Mouse (Mus musculus): ENCODE data around the gene Dhrs4. TPM values are rescaled to one million over a fixed set of nuclear protein-coding genes. Genes with fewer than 3 reads are reported as not detected.
A peak's percentile ranks its signal among the peaks of the same experiment; 100 is the strongest.

The Dhrs4 gene
- total and polyA plus RNA-seq, 2 experiments from 2014 or later = 15.8 to 29.6 TPM

- no peak for TF ChIP-seq CTCF (IDR thresholded peaks at IDR 0.05; ENCODE audit: low read depth)
- H3K4me3 ChIP-seq (ENCODE audit: low read length) = no peak overlapping the region
- peaks cover 10% of the 10 kb centered on the region; the same call in 1 of the 2 replicates for H3K36me3 ChIP-seq (ENCODE audit: insufficient read depth, low read length)
- no peak overlapping the region for H3K9ac ChIP-seq (replicated peaks; ENCODE audit: low read length)
- H3K9me3 ChIP-seq (ENCODE audit: low read length) = no peaks in the 10 kb centered on the region
- 78% methylated on average over 10 of the region's 10 CpGs for WGBS
- no peak for DNase-seq (ENCODE audit: low spot score)
- H3K4me1 ChIP-seq (ENCODE audit: insufficient read depth, low read length) = peaks cover 4% of the 10 kb centered on the region; the same call in 1 of the 2 replicates
- no peak for ATAC-seq
- H3K27ac ChIP-seq = no peak overlapping the region
- H3K4me2 ChIP-seq (ENCODE audit: low read depth, low read length) = no peak overlapping the region
- H3K27me3 ChIP-seq (ENCODE audit: insufficient read depth, low read length) = no peaks in the 10 kb centered on the region
Measured at GRCm38 (mm10) chr14:55509540-55509939, 31.0 kb downstream of the Dhrs4 start.

GRCm38 (mm10) chr14:55510125-55510731, 31.7 kb downstream of the Dhrs4 start, which contains the start of gene Cpne6:
Cpne6 (plus strand) TSS chr14:55510445.
- Histone ChIP-seq H3K36me3 (ENCODE audit: insufficient read depth, low read length) (peaks cover 8% of the 10 kb centered on the region; the same call in 1 of the 2 replicates), H3K9me3 (ENCODE audit: low read length) (no peaks in the 10 kb centered on the region), H3K27ac (peak within 1 kb of the TSS; percentile 41; the same call in 1 of the 2 replicates), H3K4me3 (ENCODE audit: low read length) (peak within 1 kb of the TSS; percentile 2; the same call in 1 of the 2 replicates), H3K9ac (replicated peaks; ENCODE audit: low read length) (peak within 1 kb of the TSS; percentile 28; the same call in 1 of the 2 replicates), H3K27me3 (ENCODE audit: insufficient read depth, low read length) (no peaks in the 10 kb centered on the region), H3K4me1 (ENCODE audit: insufficient read depth, low read length) (peaks cover 4% of the 10 kb centered on the region; the same call in 1 of the 2 replicates), H3K4me2 (ENCODE audit: low read depth, low read length) (peak within 1 kb of the TSS; percentile 31)
- no peak for DNase-seq (ENCODE audit: low spot score)
- 65% methylated on average over 22 of the region's 22 CpGs for WGBS
- TF ChIP-seq CTCF (IDR thresholded peaks at IDR 0.05; ENCODE audit: low read depth) = no peak
- ATAC-seq = peak; percentile 52

GRCm38 (mm10) chr14:55511037-55511436, 32.5 kb downstream of the Dhrs4 start:
- 35% methylated on average over 7 of the region's 7 CpGs for WGBS
- H3K9me3 ChIP-seq (ENCODE audit: low read length) = no peaks in the 10 kb centered on the region
- H3K4me2 ChIP-seq (ENCODE audit: low read depth, low read length) = peak overlapping the region; percentile 31
- peak overlapping the region; percentile 28; the same call in 1 of the 2 replicates for H3K9ac ChIP-seq (replicated peaks; ENCODE audit: low read length)
- ATAC-seq (peak; percentile 75), DNase-seq (ENCODE audit: low spot score) (peak; percentile 60)
- TF ChIP-seq CTCF (IDR thresholded peaks at IDR 0.05; ENCODE audit: low read depth) = no peak
- peak overlapping the region; percentile 2; the same call in 1 of the 2 replicates for H3K4me3 ChIP-seq (ENCODE audit: low read length)
- H3K4me1 ChIP-seq (ENCODE audit: insufficient read depth, low read length) = peaks cover 4% of the 10 kb centered on the region; the same call in 1 of the 2 replicates
- H3K27ac ChIP-seq = peak overlapping the region; percentile 4; the same call in 1 of the 2 replicates
- H3K27me3 ChIP-seq (ENCODE audit: insufficient read depth, low read length) = no peaks in the 10 kb centered on the region
- H3K36me3 ChIP-seq (ENCODE audit: insufficient read depth, low read length) = peaks cover 5% of the 10 kb centered on the region; the same call in 1 of the 2 replicates

GRCm38 (mm10) chr14:55513927-55514326, 35.4 kb downstream of the Dhrs4 start:
- H3K27me3 ChIP-seq (ENCODE audit: insufficient read depth, low read length) = no peaks in the 10 kb centered on the region
- H3K4me3 ChIP-seq (ENCODE audit: low read length) = no peak overlapping the region
- peaks cover 4% of the 10 kb centered on the region; the same call in 1 of the 2 replicates for H3K4me1 ChIP-seq (ENCODE audit: insufficient read depth, low read length)
- DNase-seq (ENCODE audit: low spot score) (no peak), ATAC-seq (no peak)
- no peaks in the 10 kb centered on the region for H3K36me3 ChIP-seq (ENCODE audit: insufficient read depth, low read length)
- no peak for TF ChIP-seq CTCF (IDR thresholded peaks at IDR 0.05; ENCODE audit: low read depth)
- 70% methylated on average over 10 of the region's 10 CpGs for WGBS
- no peak overlapping the region for H3K9ac ChIP-seq (replicated peaks; ENCODE audit: low read length)
- H3K27ac ChIP-seq = no peak overlapping the region
- no peak overlapping the region for H3K4me2 ChIP-seq (ENCODE audit: low read depth, low read length)
- no peaks in the 10 kb centered on the region for H3K9me3 ChIP-seq (ENCODE audit: low read length)

- DNase-seq (ENCODE audit: low spot score) = no peak
- WGBS = 82% methylated on average over 4 of the region's 4 CpGs
- no peak for ATAC-seq
Measured at GRCm38 (mm10) chr14:55515846-55516245, 37.3 kb downstream of the Dhrs4 start.

GRCm38 (mm10) chr14:55518897-55519296, 40.3 kb downstream of the Dhrs4 start:
- Histone ChIP-seq H3K9ac (replicated peaks; ENCODE audit: low read length) (no peak overlapping the region), H3K36me3 (ENCODE audit: insufficient read depth, low read length) (no peaks in the 10 kb centered on the region), H3K4me2 (ENCODE audit: low read depth, low read length) (no peak overlapping the region), H3K27me3 (ENCODE audit: insufficient read depth, low read length) (no peaks in the 10 kb centered on the region), H3K9me3 (ENCODE audit: low read length) (no peaks in the 10 kb centered on the region), H3K4me1 (ENCODE audit: insufficient read depth, low read length) (peaks cover 12% of the 10 kb centered on the region; the same call in 1 of the 2 replicates), H3K27ac (peak overlapping the region; percentile 58), H3K4me3 (ENCODE audit: low read length) (no peak overlapping the region)
- ATAC-seq = peak; percentile 66
- TF ChIP-seq CTCF (IDR thresholded peaks at IDR 0.05; ENCODE audit: low read depth) = no peak
- DNase-seq (ENCODE audit: low spot score) = peak; percentile 81
- 28% methylated on average over 2 of the region's 2 CpGs for WGBS

More at GRCm38 (mm10) chr14:55515846-55516245, 37.3 kb downstream of the Dhrs4 start:
- H3K27me3 ChIP-seq (ENCODE audit: insufficient read depth, low read length) = no peaks in the 10 kb centered on the region
- no peaks in the 10 kb centered on the region for H3K36me3 ChIP-seq (ENCODE audit: insufficient read depth, low read length)
- H3K9ac ChIP-seq (replicated peaks; ENCODE audit: low read length) = no peak overlapping the region
- no peak overlapping the region for H3K4me2 ChIP-seq (ENCODE audit: low read depth, low read length)
- no peaks in the 10 kb centered on the region for H3K9me3 ChIP-seq (ENCODE audit: low read length)
- peaks cover 13% of the 10 kb centered on the region for H3K4me1 ChIP-seq (ENCODE audit: insufficient read depth, low read length)
- H3K27ac ChIP-seq = no peak overlapping the region
- H3K4me3 ChIP-seq (ENCODE audit: low read length) = no peak overlapping the region
- TF ChIP-seq CTCF (IDR thresholded peaks at IDR 0.05; ENCODE audit: low read depth) = no peak

All from hindbrain, postnatal 0 days (tissue).